Mouse (Mus musculus): Measurements from ENCODE around the gene Rasgrf1. TPM values are rescaled to one million over a fixed set of nuclear protein-coding genes. Genes with fewer than 3 reads are reported as not detected.
"Not testable (repeated sequence)": the region's sequence is repeated elsewhere in the genome, so short reads cannot be mapped to it uniquely, and the experiment has no call there.

Rasgrf1 gene
- polyA plus RNA-seq, 1 experiment from 2014 or later = 0.02 TPM

- DNase-seq (ENCODE audit: low spot score) = no peak
- H3K9me3 ChIP-seq (replicated peaks) = no peaks in the 10 kb centered on the region
- no peaks in the 10 kb centered on the region for H3K36me3 ChIP-seq
- no peaks in the 10 kb centered on the region for H3K27me3 ChIP-seq (ENCODE audit: low read depth, poor library complexity, severe bottlenecking)
- WGBS = 90% methylated on average over 3 of the region's 3 CpGs
- H3K4me1 ChIP-seq = no peaks in the 10 kb centered on the region
- H3K27ac ChIP-seq (replicated peaks) = no peak overlapping the region
- H3K4me3 ChIP-seq = no peak overlapping the region
These were observed 126.1 kb downstream of the Rasgrf1 start for GRCm38 (mm10) chr9:90035794-90036193.

- H3K27me3 ChIP-seq (ENCODE audit: low read depth, poor library complexity, severe bottlenecking) = no peaks in the 10 kb centered on the region
- DNase-seq (ENCODE audit: low spot score) = no peak
- 85% methylated on average over 4 of the region's 4 CpGs for WGBS
- no peaks in the 10 kb centered on the region for H3K4me1 ChIP-seq
- no peaks in the 10 kb centered on the region for H3K36me3 ChIP-seq
- no peak overlapping the region for H3K27ac ChIP-seq (replicated peaks)
- no peaks in the 10 kb centered on the region for H3K9me3 ChIP-seq (replicated peaks)
- no peak overlapping the region for H3K4me3 ChIP-seq
These were observed 126.6 kb downstream of the Rasgrf1 start for GRCm38 (mm10) chr9:90036313-90036712.

GRCm38 (mm10) chr9:90038535-90038934 lies 128.8 kb downstream of the Rasgrf1 start:
- no peaks in the 10 kb centered on the region for H3K27me3 ChIP-seq (ENCODE audit: low read depth, poor library complexity, severe bottlenecking)
- no peaks in the 10 kb centered on the region for H3K9me3 ChIP-seq (replicated peaks)
- no peak for DNase-seq (ENCODE audit: low spot score)
- WGBS = 82% methylated on average over 4 of the region's 4 CpGs
- no peak overlapping the region for H3K4me3 ChIP-seq
- H3K4me1 ChIP-seq = no peaks in the 10 kb centered on the region
- H3K36me3 ChIP-seq = no peaks in the 10 kb centered on the region
- H3K27ac ChIP-seq (replicated peaks) = no peak overlapping the region

- Histone ChIP-seq H3K4me1 (no peaks in the 10 kb centered on the region), H3K27ac (replicated peaks) (no peak overlapping the region), H3K27me3 (ENCODE audit: low read depth, poor library complexity, severe bottlenecking) (no peaks in the 10 kb centered on the region), H3K4me3 (no peak overlapping the region), H3K9me3 (replicated peaks) (peaks cover 4% of the 10 kb centered on the region; the same call in 1 of the 2 replicates), H3K36me3 (no peaks in the 10 kb centered on the region)
- DNase-seq (ENCODE audit: low spot score) = no peak
- 88% methylated on average over 2 of the region's 2 CpGs for WGBS
These were observed 131.2 kb downstream of the Rasgrf1 start for GRCm38 (mm10) chr9:90040916-90041315.

GRCm38 (mm10) chr9:90041556-90041955 lies 131.8 kb downstream of the Rasgrf1 start:
- Histone ChIP-seq H3K36me3 (no peaks in the 10 kb centered on the region), H3K27ac (replicated peaks) (no peak overlapping the region), H3K9me3 (replicated peaks) (peaks cover 10% of the 10 kb centered on the region; the same call in 1 of the 2 replicates), H3K4me1 (no peaks in the 10 kb centered on the region), H3K4me3 (no peak overlapping the region), H3K27me3 (ENCODE audit: low read depth, poor library complexity, severe bottlenecking) (no peaks in the 10 kb centered on the region)
- no peak for DNase-seq (ENCODE audit: low spot score)
- WGBS = 88% methylated on average over 3 of the region's 3 CpGs

- H3K4me1 ChIP-seq; DNase-seq (ENCODE audit: low spot score): not testable (repeated sequence)
- 93% methylated on average over 8 of the region's 8 CpGs for WGBS
These were observed 133.2 kb downstream of the Rasgrf1 start for GRCm38 (mm10) chr9:90042906-90043305.

GRCm38 (mm10) chr9:90045191-90045590 lies 135.5 kb downstream of the Rasgrf1 start:
- no peak for DNase-seq (ENCODE audit: low spot score)
- H3K27ac ChIP-seq (replicated peaks) = no peak overlapping the region
- H3K27me3 ChIP-seq (ENCODE audit: low read depth, poor library complexity, severe bottlenecking) = no peaks in the 10 kb centered on the region
- no peak overlapping the region for H3K4me3 ChIP-seq
- no peaks in the 10 kb centered on the region for H3K4me1 ChIP-seq
- 90% methylated on average over 7 of the region's 7 CpGs for WGBS
- no peaks in the 10 kb centered on the region for H3K36me3 ChIP-seq
- H3K9me3 ChIP-seq (replicated peaks) = peaks cover 13% of the 10 kb centered on the region; the same call in 1 of the 2 replicates

More at GRCm38 (mm10) chr9:90042906-90043305, 133.2 kb downstream of the Rasgrf1 start:
- peaks cover 13% of the 10 kb centered on the region; the same call in 1 of the 2 replicates for H3K9me3 ChIP-seq (replicated peaks)
- not testable (repeated sequence) for H3K4me3 ChIP-seq; H3K36me3 ChIP-seq; H3K27ac ChIP-seq (replicated peaks); H3K27me3 ChIP-seq (ENCODE audit: low read depth, poor library complexity, severe bottlenecking)

- no peak for DNase-seq (ENCODE audit: low spot score)
- Histone ChIP-seq H3K27ac (replicated peaks) (no peak overlapping the region), H3K9me3 (replicated peaks) (peaks cover 13% of the 10 kb centered on the region; the same call in 1 of the 2 replicates), H3K4me1 (no peaks in the 10 kb centered on the region), H3K4me3 (no peak overlapping the region), H3K27me3 (ENCODE audit: low read depth, poor library complexity, severe bottlenecking) (no peaks in the 10 kb centered on the region), H3K36me3 (no peaks in the 10 kb centered on the region)
- WGBS = 82% methylated on average over 5 of the region's 5 CpGs
These were observed 138.4 kb downstream of the Rasgrf1 start for GRCm38 (mm10) chr9:90047937-90048627.

GRCm38 (mm10) chr9:90053852-90054251 lies 144.1 kb downstream of the Rasgrf1 start, which contains the start of gene Ctsh:
Ctsh (plus strand) TSS chr9:90054152.
- WGBS = 86% methylated on average over 2 of the region's 2 CpGs
- peak within 1 kb of the TSS; percentile 68 for H3K4me3 ChIP-seq
- H3K36me3 ChIP-seq = no peaks in the 10 kb centered on the region
- H3K27ac ChIP-seq (replicated peaks) = peak within 1 kb of the TSS; percentile 71
- no peaks in the 10 kb centered on the region for H3K9me3 ChIP-seq (replicated peaks)
- H3K4me1 ChIP-seq = peaks cover 13% of the 10 kb centered on the region
- DNase-seq (ENCODE audit: low spot score) = no peak
- peaks cover 25% of the 10 kb centered on the region for H3K27me3 ChIP-seq (ENCODE audit: low read depth, poor library complexity, severe bottlenecking)

- DNase-seq (ENCODE audit: low spot score) = peak; percentile 71
- peak overlapping the region; percentile 71 for H3K27ac ChIP-seq (replicated peaks)
- peaks cover 25% of the 10 kb centered on the region for H3K27me3 ChIP-seq (ENCODE audit: low read depth, poor library complexity, severe bottlenecking)
- H3K4me1 ChIP-seq = peaks cover 13% of the 10 kb centered on the region
- H3K9me3 ChIP-seq (replicated peaks) = no peaks in the 10 kb centered on the region
- no peaks in the 10 kb centered on the region for H3K36me3 ChIP-seq
- peak overlapping the region; percentile 68 for H3K4me3 ChIP-seq
- WGBS = 1% methylated on average over 37 of the region's 37 CpGs
These were observed 144.8 kb downstream of the Rasgrf1 start for GRCm38 (mm10) chr9:90054371-90055145.

- DNase-seq (ENCODE audit: low spot score) = no peak
These were observed 145.7 kb downstream of the Rasgrf1 start for GRCm38 (mm10) chr9:90055409-90055808.

GRCm38 (mm10) chr9:90055911-90056310 lies 146.2 kb downstream of the Rasgrf1 start:
- no peaks in the 10 kb centered on the region for H3K9me3 ChIP-seq (replicated peaks)
- H3K27me3 ChIP-seq (ENCODE audit: low read depth, poor library complexity, severe bottlenecking) = peaks cover 25% of the 10 kb centered on the region
- WGBS = 85% methylated on average over 3 of the region's 3 CpGs
- no peak for DNase-seq (ENCODE audit: low spot score)
- peaks cover 13% of the 10 kb centered on the region for H3K4me1 ChIP-seq
- no peaks in the 10 kb centered on the region for H3K36me3 ChIP-seq
- H3K4me3 ChIP-seq = no peak overlapping the region
- no peak overlapping the region for H3K27ac ChIP-seq (replicated peaks)

More at GRCm38 (mm10) chr9:90055409-90055808, 145.7 kb downstream of the Rasgrf1 start:
- Histone ChIP-seq H3K36me3 (no peaks in the 10 kb centered on the region), H3K27ac (replicated peaks) (no peak overlapping the region), H3K4me1 (peaks cover 13% of the 10 kb centered on the region), H3K4me3 (peak overlapping the region; percentile 68; the same call in 1 of the 2 replicates), H3K27me3 (ENCODE audit: low read depth, poor library complexity, severe bottlenecking) (peaks cover 25% of the 10 kb centered on the region), H3K9me3 (replicated peaks) (no peaks in the 10 kb centered on the region)
- 67% methylated on average over 5 of the region's 5 CpGs for WGBS

GRCm38 (mm10) chr9:90056716-90057115 lies 147.0 kb downstream of the Rasgrf1 start:
- Histone ChIP-seq H3K4me1 (peaks cover 13% of the 10 kb centered on the region), H3K27me3 (ENCODE audit: low read depth, poor library complexity, severe bottlenecking) (peaks cover 25% of the 10 kb centered on the region), H3K9me3 (replicated peaks) (no peaks in the 10 kb centered on the region), H3K4me3 (no peak overlapping the region), H3K27ac (replicated peaks) (no peak overlapping the region), H3K36me3 (no peaks in the 10 kb centered on the region)
- 82% methylated on average over 2 of the region's 2 CpGs for WGBS
- DNase-seq (ENCODE audit: low spot score) = no peak
